In genomic region chr17:5443260-5443659, GRCm38 (mm10) we compare ENCODE assay signal across 16 mouse cellular contexts. TPM values are rescaled to one million over a fixed set of nuclear protein-coding genes. Genes with fewer than 3 reads are reported as not detected.
"Had no signal": no experiment of that assay in that cellular context is flagged by ENCODE, and none has a peak within 500 bp of the region (broad histone marks: within the 10 kb centered on the region; RNA-seq: fewer than 3 reads in every experiment).

No protein-coding gene starts in this region.

- H3K27ac ChIP-seq: kidney, postnatal 0 days; limb, embryonic 12.5 days; liver, embryonic 14.5 days; lung, embryonic 15.5 days; midbrain, embryonic 10.5 days; neural tube, embryonic 15.5 days had no signal

- H3K9ac ChIP-seq: limb, embryonic 12.5 days; liver, embryonic 14.5 days; lung, embryonic 15.5 days; neural tube, embryonic 15.5 days had no signal

- DNase-seq: kidney, adult 11 months; layer of hippocampus, adult 9-11 months; layer of hippocampus, postnatal 36 days; midbrain, embryonic 14.5 days; right cerebral cortex, adult 18-20 months; right cerebral cortex, postnatal 25 days had no signal

- H3K36me3 ChIP-seq: midbrain, embryonic 10.5 days; neural tube, embryonic 15.5 days had no signal

- H3K9me3 ChIP-seq: limb, embryonic 12.5 days; lung, embryonic 15.5 days; midbrain, embryonic 10.5 days; neural tube, embryonic 15.5 days had no signal

- H3K4me3 ChIP-seq: limb, embryonic 12.5 days; lung, embryonic 15.5 days; midbrain, embryonic 10.5 days; myocyte; neural tube, embryonic 15.5 days had no signal

- H3K4me2 ChIP-seq: limb, embryonic 12.5 days; lung, embryonic 15.5 days; neural tube, embryonic 15.5 days had no signal

RNA-seq across cellular contexts. Expression of gene Ldhal6b, which starts 24.7 kb away (rescaled TPM):
- polyA plus RNA-seq: kidney, postnatal 0 days; limb, embryonic 12.5 days; lung, embryonic 15.5 days; midbrain, embryonic 10.5 days; midbrain, embryonic 14.5 days; neural tube, embryonic 11.5 days; neural tube, embryonic 15.5 days; stomach, embryonic 16.5 days; thymus, postnatal 0 days had no signal
